Mouse (Mus musculus) neural tube, embryonic 11.5 days (tissue): Measurements from ENCODE around the gene Thbs1. TPM values are rescaled to one million over a fixed set of nuclear protein-coding genes. Genes with fewer than 3 reads are reported as not detected.

ENCODE experiments used
- ATAC-seq: fragments of 200-750 bp; cut with Nextera tagmentation; 2 replicates; pipeline ENCODE4 v1.8.0; 2017; ENCODE audit warnings: moderate number of reproducible peaks, mild to moderate bottlenecking, moderate TSS enrichment, moderate library complexity; ENCODE audit not compliant: insufficient read depth, low FRiP score, low TSS enrichment
- DNase-seq: peaks from one replicate; pipeline ENCODE4 v3.0.0-alpha.2; 2015; ENCODE audit warnings: low spot score
- H3K27ac ChIP-seq: fragments of 300-500 bp; sonication (generic); 2 replicates; pipeline ENCODE4 v1.5.1; 2014; ENCODE audit warnings: low read depth, mild to moderate bottlenecking, low read length
- H3K27me3 ChIP-seq: fragments of 300-500 bp; sonication (generic); 2 replicates; pipeline ENCODE4 v1.6.1; 2014; ENCODE audit warnings: mild to moderate bottlenecking, low read length, mixed read lengths; ENCODE audit not compliant: control insufficient read depth, insufficient read depth
- H3K36me3 ChIP-seq: fragments of 300-500 bp; sonication (generic); 2 replicates; pipeline ENCODE4 v1.6.1; 2014; ENCODE audit warnings: mild to moderate bottlenecking, low read length, moderate library complexity, mixed read lengths; ENCODE audit not compliant: control insufficient read depth, insufficient read depth
- H3K4me1 ChIP-seq: fragments of 300-500 bp; sonication (generic); 2 replicates; pipeline ENCODE4 v1.6.1; 2014; ENCODE audit warnings: low read length, mixed read lengths; ENCODE audit not compliant: control insufficient read depth, insufficient read depth
- H3K4me2 ChIP-seq: fragments of 300-500 bp; sonication (generic); 2 replicates; pipeline ENCODE4 v1.6.1; 2014; ENCODE audit warnings: low read depth, mild to moderate bottlenecking, moderate library complexity
- H3K4me3 ChIP-seq: fragments of 300-500 bp; sonication (generic); 2 replicates; pipeline ENCODE4 v1.5.1; 2014; ENCODE audit warnings: low read depth, low read length
- H3K9ac ChIP-seq: fragments of 300-500 bp; sonication (generic); 2 replicates; pipeline ENCODE4 v1.6.1; 2014; ENCODE audit warnings: mild to moderate bottlenecking, low read length
- H3K9me3 ChIP-seq: fragments of 300-500 bp; sonication (generic); 2 replicates; pipeline ENCODE4 v1.6.1; 2016; ENCODE audit warnings: low read length; ENCODE audit not compliant: control insufficient read depth
- WGBS: fragments of 180-500 bp; shearing (Covaris S2); extraction: QIAGEN DNeasy Blood & Tissue Kit; methylation state at CpG from one replicate; pipeline ENCODE4 v1.1.7; 2014; 5-methylcytosine and 5-hydroxymethylcytosine counted together
- polyA plus RNA-seq: library from polyadenylated mRNA; unstranded; fragments of >200 nt; fragmentation: Nextera tagmentation; extraction: Ambion mirVana; gene quantifications from 2 replicates; pipeline ENCODE4 v1.2.1, GENCODE M21; 2014

Gene Thbs1
- polyA plus RNA-seq, 1 experiment from 2014 or later = 36.9 TPM

- DNase-seq (no peak), ATAC-seq (no peak)
- Histone ChIP-seq H3K36me3 (no peaks in the 10 kb centered on the region), H3K9me3 (no peaks in the 10 kb centered on the region), H3K27me3 (no peaks in the 10 kb centered on the region), H3K4me3 (no peak overlapping the region), H3K4me2 (no peak overlapping the region), H3K9ac (no peak overlapping the region), H3K27ac (no peak overlapping the region), H3K4me1 (no peaks in the 10 kb centered on the region)
- WGBS = 55% methylated on average over 4 of the region's 4 CpGs
Observed at GRCm38 (mm10) chr2:118148321-118149142, 36.9 kb downstream of the Thbs1 start.

DNA sequence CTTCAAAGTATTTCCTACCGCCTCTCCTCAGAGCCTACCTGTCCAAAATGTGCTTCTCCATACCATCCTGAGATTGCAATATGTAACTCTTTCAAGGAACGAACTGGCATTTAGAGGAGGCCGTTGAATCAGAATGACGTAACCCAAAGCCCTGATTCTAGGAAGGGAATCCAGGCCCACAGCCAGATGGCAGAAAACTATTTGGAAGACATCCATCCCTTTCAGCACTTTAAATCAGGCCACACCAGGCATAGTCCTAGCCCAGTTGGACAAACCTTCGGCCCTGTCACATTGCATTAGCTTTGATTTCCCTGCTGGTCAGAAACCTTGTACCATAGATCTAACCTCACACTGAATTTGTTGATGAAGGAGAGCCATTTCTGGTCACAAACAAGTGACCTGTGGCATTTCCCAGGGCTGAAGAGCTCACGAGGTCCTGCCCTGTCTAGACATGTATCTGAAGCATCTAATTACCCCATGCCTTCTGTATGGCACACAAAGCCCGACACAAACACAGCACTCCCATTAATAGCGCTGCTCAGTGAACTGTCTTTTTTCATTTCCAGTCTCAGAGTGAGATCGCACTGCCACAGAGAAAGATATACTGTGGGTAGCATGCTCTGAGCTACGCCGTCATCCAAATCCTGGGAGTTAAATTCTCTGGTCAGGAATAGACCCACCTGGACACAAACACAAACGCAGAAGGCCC is 38.3 kb downstream of the Thbs1 start:
- H3K36me3 ChIP-seq = no peaks in the 10 kb centered on the region
- DNase-seq (no peak), ATAC-seq (no peak)
- no peaks in the 10 kb centered on the region for H3K9me3 ChIP-seq
- no peaks in the 10 kb centered on the region for H3K27me3 ChIP-seq
- no peak overlapping the region for H3K4me2 ChIP-seq
- H3K4me1 ChIP-seq = no peaks in the 10 kb centered on the region
- WGBS = 82% methylated on average over 12 of the region's 12 CpGs
- H3K9ac ChIP-seq = no peak overlapping the region
- H3K27ac ChIP-seq = no peak overlapping the region
- no peak overlapping the region for H3K4me3 ChIP-seq

DNA sequence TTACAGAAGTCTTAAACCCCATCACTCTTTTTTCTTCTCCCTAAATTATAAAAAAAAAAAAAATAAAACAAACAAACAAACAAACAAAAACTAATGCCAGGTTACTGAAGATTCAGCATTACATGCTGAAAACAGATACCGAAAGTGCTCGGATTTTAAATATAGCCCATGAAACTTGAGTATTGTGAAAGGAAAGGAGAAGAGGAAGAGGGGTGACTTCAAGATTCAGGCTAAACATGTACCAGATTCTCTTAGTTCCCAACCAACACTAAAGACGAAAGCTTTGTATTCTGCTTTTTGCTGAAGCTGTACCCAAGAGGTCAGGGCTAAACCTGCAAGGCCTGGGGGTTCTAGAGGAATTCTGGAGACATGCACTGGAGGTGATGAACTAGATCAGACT is 46.4 kb downstream of the Thbs1 start:
- peaks cover 7% of the 10 kb centered on the region; the same call in 1 of the 2 replicates for H3K4me1 ChIP-seq
- no peak overlapping the region for H3K4me2 ChIP-seq
- H3K36me3 ChIP-seq = no peaks in the 10 kb centered on the region
- no peak overlapping the region for H3K9ac ChIP-seq
- no peak overlapping the region for H3K4me3 ChIP-seq
- no peaks in the 10 kb centered on the region for H3K9me3 ChIP-seq
- H3K27ac ChIP-seq = no peak overlapping the region
- DNase-seq (no peak), ATAC-seq (no peak)
- 94% methylated on average over 3 of the region's 3 CpGs for WGBS
- no peaks in the 10 kb centered on the region for H3K27me3 ChIP-seq

GRCm38 (mm10) chr2:118159126-118159525 is 47.5 kb downstream of the Thbs1 start:
- H3K4me3 ChIP-seq = no peak overlapping the region
- no peaks in the 10 kb centered on the region for H3K36me3 ChIP-seq
- no peaks in the 10 kb centered on the region for H3K9me3 ChIP-seq
- H3K27me3 ChIP-seq = no peaks in the 10 kb centered on the region
- ATAC-seq (no peak), DNase-seq (no peak)
- H3K27ac ChIP-seq = no peak overlapping the region
- H3K4me1 ChIP-seq = peaks cover 7% of the 10 kb centered on the region; the same call in 1 of the 2 replicates
- no peak overlapping the region for H3K4me2 ChIP-seq
- WGBS = 54% methylated on average over 6 of the region's 6 CpGs
- H3K9ac ChIP-seq = no peak overlapping the region

- Histone ChIP-seq H3K4me2 (no peak overlapping the region), H3K27me3 (no peaks in the 10 kb centered on the region), H3K4me1 (peaks cover 7% of the 10 kb centered on the region; the same call in 1 of the 2 replicates), H3K36me3 (no peaks in the 10 kb centered on the region), H3K27ac (no peak overlapping the region), H3K9me3 (no peaks in the 10 kb centered on the region), H3K4me3 (no peak overlapping the region), H3K9ac (no peak overlapping the region)
- 10% methylated on average over 6 of the region's 6 CpGs for WGBS
- DNase-seq (peak; percentile 43), ATAC-seq (no peak)
Observed at GRCm38 (mm10) chr2:118160547-118160946, 48.9 kb downstream of the Thbs1 start.

GRCm38 (mm10) chr2:118160991-118161390 is 49.3 kb downstream of the Thbs1 start:
- H3K9me3 ChIP-seq = no peaks in the 10 kb centered on the region
- peaks cover 7% of the 10 kb centered on the region; the same call in 1 of the 2 replicates for H3K4me1 ChIP-seq
- H3K9ac ChIP-seq = no peak overlapping the region
- ATAC-seq (no peak), DNase-seq (no peak)
- H3K36me3 ChIP-seq = no peaks in the 10 kb centered on the region
- no peak overlapping the region for H3K4me2 ChIP-seq
- no peak overlapping the region for H3K27ac ChIP-seq
- no peaks in the 10 kb centered on the region for H3K27me3 ChIP-seq
- H3K4me3 ChIP-seq = no peak overlapping the region
- WGBS = 77% methylated on average over 2 of the region's 2 CpGs

DNA sequence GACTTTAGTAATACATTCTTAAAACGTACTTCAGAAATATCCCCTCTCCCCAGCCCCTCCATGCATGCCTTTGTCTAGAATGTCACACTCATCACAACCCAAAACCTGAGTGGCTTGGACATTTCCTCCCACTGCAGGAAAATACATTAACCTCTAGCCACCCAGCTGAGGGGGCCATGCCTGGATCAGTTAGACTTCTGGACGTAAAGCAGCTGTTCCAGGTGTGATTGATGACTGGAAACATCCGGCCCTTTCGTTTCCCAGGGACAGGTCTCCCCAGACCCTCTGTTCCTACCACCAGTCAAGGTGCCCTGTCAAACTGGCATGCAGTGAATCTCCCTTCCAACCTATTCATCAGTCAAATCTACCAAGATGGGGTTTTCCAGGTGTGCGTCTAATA is 50.8 kb downstream of the Thbs1 start:
- no peak for ATAC-seq
- no peak overlapping the region for H3K27ac ChIP-seq

GRCm38 (mm10) chr2:118164137-118164536 is 52.5 kb downstream of the Thbs1 start:
- Histone ChIP-seq H3K9me3 (no peaks in the 10 kb centered on the region), H3K4me2 (no peak overlapping the region), H3K36me3 (no peaks in the 10 kb centered on the region), H3K4me1 (peaks cover 7% of the 10 kb centered on the region; the same call in 1 of the 2 replicates), H3K9ac (no peak overlapping the region), H3K27ac (no peak overlapping the region), H3K4me3 (no peak overlapping the region), H3K27me3 (no peaks in the 10 kb centered on the region)
- no peak for DNase-seq
- ATAC-seq = no peak
- WGBS = 84% methylated on average over 6 of the region's 6 CpGs

More for the DNA sequence above, 50.8 kb downstream of the Thbs1 start:
- no peaks in the 10 kb centered on the region for H3K9me3 ChIP-seq
- no peaks in the 10 kb centered on the region for H3K36me3 ChIP-seq
- 42% methylated on average over 5 of the region's 5 CpGs for WGBS
- no peak for DNase-seq
- no peak overlapping the region for H3K9ac ChIP-seq
- no peak overlapping the region for H3K4me2 ChIP-seq
- peaks cover 7% of the 10 kb centered on the region; the same call in 1 of the 2 replicates for H3K4me1 ChIP-seq
- no peak overlapping the region for H3K4me3 ChIP-seq
- no peaks in the 10 kb centered on the region for H3K27me3 ChIP-seq
